In genomic region chr9:71944801-71945200, GRCm38 (mm10) we compare ENCODE assay signal across 17 mouse cellular contexts.
"Had no signal": no experiment of that assay in that cellular context is flagged by ENCODE, and none has a peak within 500 bp of the region (broad histone marks: within the 10 kb centered on the region; RNA-seq: fewer than 3 reads in every experiment).

No protein-coding gene starts in this region.

- H3K4me3 ChIP-seq: layer of hippocampus, adult 2 months; limb, embryonic 13.5 days; midbrain, embryonic 10.5 days; myocyte; neural tube, embryonic 15.5 days had no signal

- H3K4me1 ChIP-seq: limb, embryonic 13.5 days; neural tube, embryonic 15.5 days had no signal

- H3K9ac ChIP-seq: limb, embryonic 13.5 days; neural tube, embryonic 15.5 days had no signal

- H3K9me3 ChIP-seq: limb, embryonic 13.5 days; midbrain, embryonic 10.5 days; neural tube, embryonic 15.5 days had no signal

- H3K36me3 ChIP-seq: neural tube, embryonic 15.5 days had no signal

- ATAC-seq: hindbrain, embryonic 16.5 days had no signal

- H3K27ac ChIP-seq: kidney, postnatal 0 days; layer of hippocampus, adult 2 months; limb, embryonic 13.5 days; midbrain, embryonic 10.5 days; neural tube, embryonic 15.5 days had no signal

- H3K4me2 ChIP-seq: limb, embryonic 13.5 days; neural tube, embryonic 15.5 days had no signal

- DNase-seq: kidney, adult 11 months; kidney, adult 9 months; kidney, postnatal 36 days; left cerebral cortex, postnatal 4 days; lung, adult 18-20 months; midbrain, embryonic 14.5 days; retina, postnatal 1 day; right cerebral cortex, postnatal 25 days; thymus, adult 18-20 months; thymus, postnatal 14 days had no signal

- H3K27me3 ChIP-seq: limb, embryonic 13.5 days; neural tube, embryonic 15.5 days had no signal
